Mouse (Mus musculus) adrenal gland, postnatal 10 days (tissue): ENCODE measurements around the gene Ube2l3. TPM values are rescaled to one million over a fixed set of nuclear protein-coding genes. Genes with fewer than 3 reads are reported as not detected.

Experiments used
- DNase-seq: peaks from one replicate; pipeline ENCODE4 v3.0.0; 2021; ENCODE audit warnings: mixed read lengths
- total RNA-seq, 2 experiments: library from RNA; stranded (reverse); gene quantifications; 2 replicates each; pipeline ENCODE4 v1.2.3; 2021

Gene Ube2l3
- total RNA-seq, 2 experiments from 2014 or later, result 163 to 176 TPM

DNA sequence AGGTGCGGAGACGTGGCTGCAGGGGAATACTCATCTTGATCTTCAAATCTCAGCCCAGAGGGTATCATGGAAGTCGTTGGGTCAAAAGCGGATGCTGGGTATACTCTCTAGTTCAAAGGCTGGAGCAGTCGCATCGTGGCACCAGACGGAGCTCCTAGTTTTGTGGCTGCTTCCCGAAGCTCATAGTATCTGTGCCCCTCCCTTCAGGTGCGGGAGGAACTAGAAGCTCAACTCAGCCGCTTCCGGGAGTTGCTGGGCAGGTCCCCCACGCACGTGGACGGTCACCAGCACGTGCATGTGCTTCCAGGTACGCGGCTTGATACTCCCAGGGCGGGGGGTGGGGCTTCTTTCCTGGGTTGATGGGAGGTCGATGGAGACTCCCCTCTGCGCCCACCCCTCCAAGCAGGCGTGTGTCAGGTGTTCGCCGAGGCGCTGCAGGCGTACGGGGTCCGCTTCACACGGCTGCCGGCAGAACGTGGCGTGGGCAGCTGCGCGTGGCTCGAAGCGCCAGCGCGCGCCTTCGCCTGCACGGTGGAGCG is 55.0 kb downstream of the Ube2l3 start:
- DNase-seq, result peak; percentile 23

GRCm38 (mm10) chr16:17146772-17147235 is 55.6 kb downstream of the Ube2l3 start, which contains the start of gene Ccdc116:
Ccdc116 (minus strand) TSS chr16:17147229.
- DNase-seq, result peak; percentile 87

DNA sequence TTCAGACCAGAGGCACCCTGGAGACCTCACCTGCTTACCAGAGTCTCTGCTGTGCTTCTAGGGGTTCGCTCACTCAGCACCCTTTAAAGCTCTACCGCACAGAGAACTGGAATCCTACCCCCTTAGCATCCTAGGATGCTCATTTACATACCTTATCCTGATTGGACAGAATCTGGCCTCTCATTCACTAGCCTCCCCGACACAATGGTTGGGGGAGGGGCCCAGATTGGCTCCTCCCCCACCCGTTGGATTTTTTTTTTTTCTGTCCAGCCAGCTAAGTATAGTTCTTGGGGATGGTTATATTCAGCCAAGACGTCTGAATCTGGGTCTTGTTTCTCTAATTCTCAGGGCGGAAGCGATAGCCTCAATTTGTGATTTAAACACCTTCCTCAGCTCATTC is 58.1 kb downstream of the Ube2l3 start, which contains the start of gene Ydjc:
Gene Ydjc (plus strand): TSS at position 283 of the 400 bp plus-strand sequence.
- no peak for DNase-seq

GRCm38 (mm10) chr16:17137355-17137754 is 65.1 kb downstream of the Ube2l3 start:
- no peak for DNase-seq

DNA sequence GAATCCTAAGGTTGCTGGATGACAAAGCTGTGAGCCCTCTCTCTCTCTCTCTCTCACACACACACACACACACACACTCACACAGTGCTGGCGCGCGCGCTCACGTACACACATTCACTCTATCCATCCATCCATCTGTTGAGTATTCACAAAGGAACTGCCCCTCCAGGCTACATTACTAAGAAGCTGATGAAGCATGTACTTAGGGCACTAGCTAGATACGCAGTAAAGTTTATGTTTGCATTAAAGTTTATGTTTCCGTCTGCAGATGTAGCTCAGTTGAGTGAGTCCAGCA is 69.6 kb downstream of the Ube2l3 start:
- no peak for DNase-seq

GRCm38 (mm10) chr16:17132089-17132905 is 70.2 kb downstream of the Ube2l3 start, which contains the start of gene Sdf2l1:
Sdf2l1 (minus strand) TSS chr16:17132383.
- DNase-seq, result peak; percentile 97

- no peak for DNase-seq
Measured at GRCm38 (mm10) chr16:17131191-17132088, 71.0 kb downstream of the Ube2l3 start.

- DNase-seq, result peak; percentile 71
Measured at GRCm38 (mm10) chr16:17127292-17127691, 75.2 kb downstream of the Ube2l3 start.

DNA sequence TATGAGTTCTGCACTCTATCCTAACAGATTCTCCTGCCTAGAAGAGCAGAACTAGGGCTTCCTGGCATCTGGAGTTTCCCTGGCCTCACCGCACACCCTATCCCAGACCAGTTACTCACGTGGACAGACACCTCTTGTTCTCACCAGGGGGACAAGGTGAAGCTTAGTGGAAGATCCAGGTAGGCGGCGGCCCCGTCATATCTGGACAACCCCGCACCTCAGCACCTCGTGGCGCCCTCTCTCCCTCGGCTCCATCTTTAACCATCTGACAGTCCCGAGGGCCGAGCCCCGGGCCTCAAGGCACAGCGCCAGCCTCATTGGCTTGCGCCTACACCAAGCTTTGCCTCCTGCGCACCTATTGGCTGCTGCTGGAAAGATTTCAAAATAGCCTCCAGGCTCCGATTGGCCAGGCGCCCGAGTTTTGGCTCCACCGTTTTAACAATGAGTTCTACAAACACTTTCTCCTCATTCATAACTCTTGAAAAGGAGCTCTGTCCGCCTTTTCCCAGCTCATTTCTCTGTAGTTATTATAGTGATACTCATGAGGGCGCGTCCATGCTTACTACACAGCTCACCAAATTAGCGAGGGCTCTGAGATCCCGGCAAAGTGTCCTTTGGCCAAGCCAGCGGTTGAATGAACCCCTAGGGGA is 77.5 kb downstream of the Ube2l3 start, which contains the start of gene 2610318N02Rik:
Gene 2610318N02Rik (minus strand): TSS at position 297 of the 650 bp plus-strand sequence.
- DNase-seq, result peak; percentile 88

GRCm38 (mm10) chr16:17124119-17124870 is 78.2 kb downstream of the Ube2l3 start:
- no peak for DNase-seq

- no peak for DNase-seq
Measured at GRCm38 (mm10) chr16:17121569-17121968, 80.9 kb downstream of the Ube2l3 start.

DNA sequence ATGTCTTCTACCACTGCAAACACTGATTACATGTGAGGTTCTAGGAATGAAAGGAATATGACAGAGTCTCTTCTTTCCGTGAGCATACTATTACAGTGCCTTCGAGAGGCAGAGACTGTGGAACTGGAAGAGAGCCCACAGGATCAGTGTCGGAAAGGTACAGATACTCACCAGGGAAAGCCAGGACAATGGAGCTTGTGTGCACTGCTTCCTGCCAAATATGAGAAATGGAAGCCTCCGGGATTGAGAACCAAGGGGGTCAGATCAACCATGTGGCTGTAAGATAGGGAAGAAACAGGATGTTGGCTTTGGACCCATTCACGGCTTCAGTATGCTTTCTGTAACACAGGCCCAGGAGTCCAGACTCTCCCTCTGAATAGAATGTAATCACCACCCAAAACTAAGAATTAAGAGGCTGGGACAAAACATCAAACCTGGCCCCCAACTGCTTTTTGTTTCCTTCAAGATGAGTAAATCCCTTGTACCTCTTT is 85.1 kb downstream of the Ube2l3 start:
- DNase-seq, result no peak

DNA sequence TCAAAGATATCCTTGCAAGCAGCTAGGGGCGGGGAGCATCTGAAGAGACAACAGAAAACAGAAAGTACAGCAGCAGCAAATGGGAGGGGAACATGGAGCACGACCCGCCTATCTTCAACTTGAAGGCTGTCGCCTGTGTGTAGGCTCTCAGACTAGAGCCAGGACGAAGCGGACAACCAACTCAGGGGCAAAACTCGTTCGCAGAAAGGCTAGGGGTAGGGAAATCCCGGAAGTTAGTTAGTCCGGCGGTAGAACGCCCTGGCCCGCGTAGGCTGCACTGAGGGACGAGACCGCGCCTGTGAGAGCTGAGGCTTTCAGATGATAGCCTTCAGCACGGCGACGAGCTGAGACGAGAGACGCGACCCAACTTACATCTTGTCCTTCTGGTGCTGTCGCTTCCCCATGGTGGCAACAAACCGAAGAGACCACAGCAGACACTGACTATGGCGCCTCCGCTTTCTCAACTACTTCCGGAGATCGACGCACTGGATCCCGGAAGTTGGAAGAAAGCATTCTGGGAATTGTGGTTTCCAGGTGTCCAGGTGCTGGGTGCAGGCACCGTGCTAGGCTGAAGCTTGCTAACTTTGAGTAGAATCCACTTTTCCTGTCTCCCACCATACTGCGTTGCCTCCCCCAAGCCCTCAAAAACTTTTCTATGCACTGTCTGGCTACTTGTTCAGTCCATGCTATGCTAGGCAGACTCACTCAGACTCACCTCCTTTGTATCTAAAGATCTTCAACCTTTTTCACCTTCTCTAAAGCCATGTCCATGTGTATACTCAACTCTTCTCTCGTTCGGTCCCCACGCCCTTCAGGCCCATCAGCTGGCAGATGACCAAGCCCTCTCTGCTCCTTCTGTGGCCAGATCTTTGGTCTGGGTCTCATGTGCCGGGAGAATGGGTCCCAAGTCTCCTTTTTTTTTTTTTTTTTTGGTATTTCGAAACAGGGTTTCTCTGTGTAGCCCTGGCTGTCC is 91.4 kb downstream of the Ube2l3 start, which contains the start of gene Ppil2:
Gene Ppil2 (minus strand): TSS at position 487 of the 973 bp plus-strand sequence.
- peak; percentile 79 for DNase-seq

DNA sequence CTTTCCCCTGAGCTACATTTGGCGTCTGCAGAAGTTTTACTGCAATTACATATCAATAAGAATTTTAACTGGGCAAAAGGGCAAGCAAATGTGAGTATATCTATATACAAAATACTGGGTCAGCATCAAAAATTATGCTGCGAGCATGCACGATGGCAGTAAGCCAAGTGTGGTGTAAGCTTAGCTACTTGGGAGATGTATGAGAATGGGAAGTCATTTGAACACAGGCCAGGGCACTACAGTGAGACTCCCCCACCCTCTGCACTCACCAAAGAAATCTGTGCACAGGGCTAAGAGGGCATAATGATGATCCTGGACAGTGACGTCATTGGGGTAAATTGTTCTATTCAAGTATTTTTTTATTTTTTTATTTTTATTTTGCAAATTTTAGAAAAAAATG is 97.8 kb downstream of the Ube2l3 start:
- DNase-seq, result no peak

DNA sequence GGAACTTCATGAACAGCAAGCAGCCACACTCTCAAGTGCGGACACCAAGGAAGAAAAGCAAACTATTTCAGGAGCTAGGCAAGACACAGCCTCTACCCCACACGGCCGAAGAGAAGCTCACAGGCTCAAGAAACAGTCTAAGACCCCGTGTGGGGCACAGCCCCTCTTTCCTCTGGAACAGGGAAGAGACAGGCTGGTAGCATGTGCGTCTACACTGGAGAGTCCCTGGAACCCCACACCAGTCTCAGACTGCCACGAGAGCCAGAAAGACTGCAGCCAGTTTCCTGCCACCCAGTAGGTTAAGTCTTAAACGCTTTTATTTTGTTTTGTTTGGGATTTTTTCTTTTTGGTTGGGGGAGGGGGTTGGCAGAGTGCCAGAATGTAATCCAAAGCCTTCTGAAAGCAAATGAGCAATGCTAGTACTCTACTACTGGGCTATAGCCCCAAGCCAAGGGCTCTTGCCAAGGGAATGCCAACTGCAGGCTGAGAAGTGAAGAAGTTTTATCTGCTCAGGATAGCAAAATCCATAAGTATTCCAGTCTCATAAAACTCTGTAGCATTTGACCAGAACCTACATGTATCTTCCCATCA is 99.7 kb downstream of the Ube2l3 start:
- DNase-seq, result peak; percentile 30
